Mouse (Mus musculus) MEL (cell line): ENCODE results near the gene Rnf5. TPM values are rescaled to one million over a fixed set of nuclear protein-coding genes. Genes with fewer than 3 reads are reported as not detected.

Experiments used
- DNase-seq: peaks from one replicate; pipeline ENCODE4 v3.0.0; 2011; ENCODE audit warnings: low read depth, low spot score
- H3K27ac ChIP-seq: 2 replicates; pipeline ENCODE4 v1.5.1; 2012; ENCODE audit warnings: low read depth, mild to moderate bottlenecking, control low read depth, low read length, moderate library complexity; ENCODE audit not compliant: control insufficient read depth
- H3K27me3 ChIP-seq, 2 experiments: fragments of 150-350 bp in 1 of 2; sonication (generic) in 1 of 2; 2 replicates each; pipeline ENCODE4 v1.6.1; 2012; ENCODE audit warnings: low read length in 2 of 2, mild to moderate bottlenecking in 2 of 2, improper control_type of control experiment in 1 of 2, moderate library complexity in 1 of 2; ENCODE audit not compliant: insufficient read depth in 2 of 2, control insufficient read depth in 1 of 2
- H3K36me3 ChIP-seq, 2 experiments: 2 replicates each; pipeline ENCODE4 v1.6.1; 2012 to 2014; ENCODE audit warnings: low read length in 2 of 2, improper control_type of control experiment in 1 of 2, inconsistent platforms in 1 of 2, mild to moderate bottlenecking in 1 of 2; ENCODE audit not compliant: insufficient read depth in 2 of 2, control insufficient read depth in 1 of 2
- H3K4me1 ChIP-seq, 2 experiments: fragments of 150-350 bp in 1 of 2; sonication (generic) in 1 of 2; 2 replicates each; pipeline ENCODE4 v1.6.1; 2012; ENCODE audit warnings: low read length in 2 of 2, improper control_type of control experiment in 1 of 2, mild to moderate bottlenecking in 1 of 2; ENCODE audit not compliant: insufficient read depth in 2 of 2, control insufficient read depth in 1 of 2
- H3K4me3 ChIP-seq, 2 experiments: fragments of 150-350 bp in 1 of 2; sonication (generic) in 1 of 2; 2 replicates each; pipeline ENCODE4 v1.5.1; 2012; ENCODE audit warnings: low read depth in 2 of 2, low read length in 2 of 2, mild to moderate bottlenecking in 2 of 2, moderate library complexity in 2 of 2, control low read depth in 1 of 2, improper control_type of control experiment in 1 of 2; ENCODE audit not compliant: control insufficient read depth in 1 of 2, insufficient read depth in 1 of 2
- H3K79me2 ChIP-seq: 2 replicates; pipeline ENCODE4 v1.6.1; 2012; ENCODE audit warnings: mild to moderate bottlenecking, low read length, moderate library complexity; ENCODE audit not compliant: control insufficient read depth, poor library complexity, insufficient read depth
- H3K9ac ChIP-seq: 2 replicates; pipeline ENCODE4 v1.6.1; 2012; ENCODE audit warnings: low read depth, mild to moderate bottlenecking, control low read depth, low read length, moderate library complexity; ENCODE audit not compliant: control insufficient read depth, poor library complexity, severe bottlenecking
- H3K9me3 ChIP-seq: fragments of 150-350 bp; sonication (generic); replicated peaks from 2 replicates; pipeline ENCODE4 v1.6.1; 2012; ENCODE audit warnings: mild to moderate bottlenecking, low read length, improper control_type of control experiment, moderate library complexity; ENCODE audit not compliant: insufficient read depth
- BHLHE40 ChIP-seq: IDR thresholded peaks from 2 replicates; pipeline ENCODE4 v1.6.1; 2012; ENCODE audit warnings: low read depth, mild to moderate bottlenecking, inconsistent platforms, low read length, improper control_type of control experiment, borderline replicate concordance
- CHD1 ChIP-seq: IDR thresholded peaks from 2 replicates; pipeline ENCODE4 v1.6.1; 2012; ENCODE audit warnings: low read depth, mild to moderate bottlenecking, inconsistent platforms, low read length, improper control_type of control experiment
- CTCF ChIP-seq, 3 experiments: IDR thresholded peaks in 2 of 3; conservative IDR thresholded peaks in 1 of 3; 2 replicates each; pipeline ENCODE4 v1.5.1; 2011 to 2012; ENCODE audit warnings: low read length in 3 of 3, low read depth in 2 of 3, mild to moderate bottlenecking in 2 of 3, improper control_type of control experiment in 1 of 3, inconsistent platforms in 1 of 3, mixed read lengths in 1 of 3, moderate library complexity in 1 of 3; ENCODE audit not compliant: control insufficient read depth in 1 of 3, insufficient read depth in 1 of 3, poor library complexity in 1 of 3, severe bottlenecking in 1 of 3
- EP300 ChIP-seq, 2 experiments: IDR thresholded peaks; 2 replicates each; pipeline ENCODE4 v1.6.1; 2011; ENCODE audit warnings: improper control_type of control experiment in 2 of 2, low read length in 2 of 2, low read depth in 1 of 2, mild to moderate bottlenecking in 1 of 2
- KAT2A ChIP-seq: conservative IDR thresholded peaks from 2 replicates; pipeline ENCODE4 v1.6.1; 2012; ENCODE audit warnings: low read depth, low read length, improper control_type of control experiment, inconsistent platforms
- MAZ ChIP-seq: IDR thresholded peaks from 2 replicates; pipeline ENCODE4 v1.6.1; 2012; ENCODE audit warnings: low read depth, mild to moderate bottlenecking, inconsistent platforms, low read length, improper control_type of control experiment
- MEF2A ChIP-seq: IDR thresholded peaks from 2 replicates; pipeline ENCODE4 v1.6.1; 2014; ENCODE audit warnings: low read depth, mild to moderate bottlenecking, inconsistent platforms, low read length, improper control_type of control experiment; ENCODE audit not compliant: poor library complexity, insufficient replicate concordance, severe bottlenecking; ENCODE audit errors: extremely low read depth
- MXI1 ChIP-seq: IDR thresholded peaks from 2 replicates; pipeline ENCODE4 v1.6.1; 2011; ENCODE audit warnings: mild to moderate bottlenecking, low read depth, low read length, improper control_type of control experiment
- MYB ChIP-seq: IDR thresholded peaks from 2 replicates; pipeline ENCODE4 v1.6.1; 2011; ENCODE audit warnings: mild to moderate bottlenecking, low read depth, low read length, improper control_type of control experiment
- MYC ChIP-seq: IDR thresholded peaks from 2 replicates; pipeline ENCODE4 v1.6.1; 2011; ENCODE audit warnings: low read depth, mild to moderate bottlenecking, low read length, improper control_type of control experiment, moderate library complexity
- NELFE ChIP-seq: IDR thresholded peaks from 2 replicates; pipeline ENCODE4 v1.6.1; 2011; ENCODE audit warnings: low read depth, low read length, improper control_type of control experiment
- POLR2A ChIP-seq, 2 experiments: IDR thresholded peaks; 2 replicates each; pipeline ENCODE4 v1.6.1; 2011 to 2012; ENCODE audit warnings: low read length in 2 of 2, mild to moderate bottlenecking in 2 of 2, control low read depth in 1 of 2, improper control_type of control experiment in 1 of 2, low read depth in 1 of 2, moderate library complexity in 1 of 2; ENCODE audit not compliant: control insufficient read depth in 1 of 2, insufficient read depth in 1 of 2, poor library complexity in 1 of 2
- POLR2AphosphoS2 ChIP-seq: IDR thresholded peaks from 2 replicates; pipeline ENCODE4 v1.6.1; 2011; ENCODE audit warnings: low read length, improper control_type of control experiment
- RAD21 ChIP-seq: IDR thresholded peaks from 2 replicates; pipeline ENCODE4 v1.6.1; 2011; ENCODE audit warnings: mild to moderate bottlenecking, low read depth, low read length, improper control_type of control experiment
- SMC3 ChIP-seq: IDR thresholded peaks from 2 replicates; pipeline ENCODE4 v1.6.1; 2011; ENCODE audit warnings: low read depth, low read length, improper control_type of control experiment
- TBP ChIP-seq: IDR thresholded peaks from 2 replicates; pipeline ENCODE4 v1.8.0; 2011; ENCODE audit warnings: low read depth, low read length, improper control_type of control experiment
- UBTF ChIP-seq: IDR thresholded peaks from 2 replicates; pipeline ENCODE4 v1.6.1; 2012; ENCODE audit warnings: low read depth, mild to moderate bottlenecking, inconsistent platforms, low read length, improper control_type of control experiment, moderate library complexity, borderline replicate concordance; ENCODE audit not compliant: insufficient read depth
- USF1 ChIP-seq: IDR thresholded peaks from 2 replicates; pipeline ENCODE4 v1.6.1; 2014; ENCODE audit warnings: low read depth, mild to moderate bottlenecking, inconsistent platforms, low read length, improper control_type of control experiment, moderate library complexity
- ZMIZ1 ChIP-seq: IDR thresholded peaks from 2 replicates; pipeline ENCODE4 v1.6.1; 2012; ENCODE audit warnings: low read depth, mild to moderate bottlenecking, inconsistent platforms, low read length, improper control_type of control experiment, moderate library complexity
- polyA plus RNA-seq, 2 experiments: library from polyadenylated mRNA; stranded (reverse) in 1 of 2; unstranded in 1 of 2; fragments of >175 nt in 1 of 2; fragments of >200 nt in 1 of 2; gene quantifications; 2 replicates each; pipeline versions ENCODE4 v1.2.1 to v1.2.4; 2012; ENCODE audit warnings: low replicate concordance in 2 of 2, low read depth in 1 of 2; ENCODE audit not compliant: insufficient read length in 2 of 2, insufficient read depth in 1 of 2, missing spikeins in 1 of 2
- total RNA-seq: library from RNA; depleted of rRNA; stranded (reverse); fragments of 300-350 nt; gene quantifications from 2 replicates; pipeline ENCODE4 v1.2.3, GENCODE M21; 2012

Rnf5 gene
- total and polyA plus RNA-seq, 3 experiments = 24.8 to 85.1 TPM; not detected in 1

DNA sequence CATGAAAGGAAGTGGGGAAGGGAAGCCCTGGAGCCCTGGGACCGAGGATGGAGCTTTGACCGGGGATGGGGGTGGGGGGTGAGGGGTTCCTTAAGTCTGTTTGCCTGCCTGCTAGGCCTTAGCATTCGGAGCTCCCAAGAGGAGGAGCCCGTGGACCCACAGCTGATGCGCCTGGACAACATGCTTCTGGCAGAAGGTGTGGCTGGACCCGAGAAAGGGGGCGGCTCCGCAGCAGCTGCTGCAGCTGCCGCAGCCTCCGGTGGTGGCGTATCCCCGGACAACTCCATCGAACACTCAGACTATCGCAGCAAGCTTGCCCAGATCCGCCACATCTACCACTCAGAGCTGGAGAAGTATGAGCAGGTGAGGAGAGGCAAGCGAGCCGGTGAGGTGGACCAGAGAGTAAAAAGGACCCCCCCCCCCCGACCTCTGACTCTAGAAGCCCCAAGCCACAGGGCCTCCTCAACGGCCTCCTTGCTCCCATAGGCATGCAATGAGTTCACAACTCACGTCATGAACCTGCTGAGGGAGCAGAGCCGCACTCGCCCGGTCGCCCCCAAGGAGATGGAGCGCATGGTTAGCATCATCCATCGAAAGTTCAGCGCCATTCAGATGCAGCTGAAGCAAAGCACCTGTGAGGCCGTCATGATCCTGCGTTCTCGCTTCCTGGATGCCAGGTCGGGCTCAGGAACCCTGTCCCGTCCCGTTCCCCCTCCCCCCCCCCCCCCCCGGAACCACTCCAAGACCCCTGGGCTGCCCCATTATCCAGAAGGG is 9.6 kb downstream of the Rnf5 start:
- no peak overlapping the region for H3K27ac ChIP-seq
- H3K9me3 ChIP-seq = no peaks in the 10 kb centered on the region
- DNase-seq = no peak
- H3K4me3 ChIP-seq = no peak overlapping the region
- no peak for TF ChIP-seq POLR2AphosphoS2
- TF ChIP-seq POLR2A (IDR thresholded peaks at IDR 0.05; ENCODE audit: control insufficient read depth in 1 of 2, insufficient read depth in 1 of 2, low read depth in 1 of 2, low read length in 2 of 2, poor library complexity in 1 of 2) = no peak
- no peak for TF ChIP-seq CHD1
- no peak for TF ChIP-seq USF1
- TF ChIP-seq RAD21 = no peak
- no peak for TF ChIP-seq SMC3
- no peak for TF ChIP-seq NELFE
- no peak for TF ChIP-seq MYC
- TF ChIP-seq KAT2A = no peak
- TF ChIP-seq BHLHE40 = no peak
- no peak for TF ChIP-seq MXI1
- TF ChIP-seq MAZ = no peak
- no peak for TF ChIP-seq CTCF (IDR thresholded peaks at IDR 0.05 in 2 of 3, conservative IDR thresholded peaks at IDR 0.05 in 1 of 3; ENCODE audit: control insufficient read depth in 1 of 3, insufficient read depth in 1 of 3, low read depth in 2 of 3, low read length in 3 of 3, poor library complexity in 1 of 3, severe bottlenecking in 1 of 3)
- TF ChIP-seq MEF2A = no peak
- no peak for TF ChIP-seq UBTF
- no peak for TF ChIP-seq MYB
- TF ChIP-seq ZMIZ1 = no peak
- TF ChIP-seq TBP = no peak
- TF ChIP-seq EP300 (IDR thresholded peaks at IDR 0.05; ENCODE audit: low read depth in 1 of 2, low read length in 2 of 2) = no peak
- H3K79me2 ChIP-seq = peaks cover 7% of the 10 kb centered on the region
- no peaks in the 10 kb centered on the region for H3K27me3 ChIP-seq
- H3K9ac ChIP-seq = no peak overlapping the region
- H3K36me3 ChIP-seq = peaks cover 0 to 21% of the 10 kb centered on the region in 2 experiments; a peak in 3 of 4 replicates
- peaks cover 7 to 34% of the 10 kb centered on the region in 2 experiments for H3K4me1 ChIP-seq
